Mouse (Mus musculus) left cerebral cortex, postnatal 25 days (tissue): ENCODE measurements at regions not wholly inside any gene's neighbourhood (a gene's known extent, or its start where the extent isn't known, plus 50 kb on each side); places are given as distances from the start of the nearest gene placed in this dataset.
A peak's percentile ranks its signal among the peaks of the same experiment; 100 is the strongest.
"Not testable (repeated sequence)": the region's sequence is repeated elsewhere in the genome, so short reads cannot be mapped to it uniquely, and the experiment has no call there.

Experiments used
- DNase-seq, 2 experiments: peaks; one replicate each; pipeline ENCODE4 v3.0.0; 2022; ENCODE audit warnings: low spot score in 2 of 2, mixed read lengths in 1 of 2
- intact Hi-C: fragments of 180-260 bp; cut with DNase I; formaldehyde crosslinking; loops from one replicate; pipeline ENCODE4 v1.15.1; 2025

DNA sequence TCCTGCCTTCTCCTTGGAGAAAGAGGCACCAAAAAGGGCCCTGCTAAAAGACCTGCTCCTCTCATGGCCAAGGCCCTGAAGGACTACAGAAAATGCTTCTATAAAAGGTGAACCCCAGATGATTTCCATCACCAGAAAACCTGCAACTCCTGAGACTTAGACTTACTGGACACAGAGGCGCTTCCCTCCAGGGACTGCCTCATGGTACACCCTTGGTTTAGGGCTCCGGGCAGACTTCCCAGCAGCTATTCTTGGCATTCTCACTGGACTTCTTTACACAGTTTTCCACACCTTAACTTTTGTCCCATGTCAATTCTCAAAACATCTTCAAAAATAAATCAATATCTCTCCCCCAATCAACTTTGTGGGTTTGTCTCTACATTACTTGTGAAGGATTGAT lies 393.2 kb downstream of the Gpm6a start:
- DNase-seq: peak in 1 of 2 experiments; percentile 6
- intact Hi-C loops: not testable (repeated sequence)

DNA sequence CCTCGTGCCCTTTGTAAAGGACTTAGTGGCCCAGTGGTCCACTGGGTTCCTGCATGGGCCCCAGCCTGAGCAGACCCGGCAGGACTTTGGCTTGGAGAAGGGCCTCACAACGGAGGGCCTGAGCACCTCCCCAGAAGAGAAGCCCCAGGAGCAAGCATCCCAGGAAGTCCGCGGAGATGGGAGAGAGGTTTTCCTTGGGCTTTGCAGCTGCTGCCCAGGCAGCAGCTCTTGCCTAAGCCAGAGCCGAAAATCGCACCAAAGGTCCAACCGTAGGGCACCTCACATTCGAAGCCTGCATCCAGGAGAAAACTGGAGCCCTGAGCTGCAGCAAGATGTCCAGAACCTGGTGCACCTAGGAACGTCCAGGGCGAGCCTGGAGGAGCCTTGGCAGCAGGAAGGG lies 405.2 kb downstream of the Gpm6a start:
- DNase-seq, intact Hi-C loops: not testable (repeated sequence)

DNA sequence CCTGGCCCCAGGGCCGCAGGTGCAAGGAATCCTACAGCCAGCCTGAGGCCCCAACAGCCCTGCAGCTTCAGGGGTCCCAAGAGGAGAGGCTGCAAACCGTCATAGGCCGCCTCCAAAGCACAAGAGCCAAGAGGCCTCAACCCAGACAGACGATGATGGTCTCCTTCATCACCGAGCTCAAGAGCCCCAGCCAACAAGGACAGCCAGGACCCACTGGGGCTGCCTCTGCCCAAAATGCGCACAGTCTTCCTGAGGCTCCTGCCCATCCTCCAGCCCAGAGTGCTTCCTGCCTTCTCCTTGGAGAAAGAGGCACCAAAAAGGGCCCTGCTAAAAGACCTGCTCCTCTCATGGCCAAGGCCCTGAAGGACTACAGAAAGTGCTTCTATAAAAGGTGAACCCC lies 412.8 kb downstream of the Gpm6a start:
- DNase-seq: peak in 1 of 2 experiments; percentile 3
- intact Hi-C loops: not testable (repeated sequence)

DNA sequence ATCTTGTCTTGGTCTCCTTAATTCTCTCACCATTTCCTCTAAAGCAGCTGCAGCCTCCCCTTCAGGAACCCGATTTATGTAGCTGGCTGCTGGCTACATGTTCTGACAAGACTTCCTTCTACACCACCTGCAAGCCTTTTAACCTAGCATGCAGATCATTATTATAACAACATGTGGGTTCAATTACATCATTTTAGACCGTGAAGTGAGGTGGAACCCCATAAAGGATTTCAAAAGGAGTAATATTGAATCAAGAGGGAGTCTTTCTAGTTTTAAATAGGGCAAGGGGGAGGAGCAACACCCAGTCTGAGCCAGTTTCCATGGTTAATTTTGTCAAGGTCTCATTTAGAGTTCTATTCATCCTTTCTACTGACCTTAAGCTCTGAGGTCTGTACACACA lies 442.4 kb downstream of the Gpm6a start:
- intact Hi-C loops: no loop called here
- no peak for DNase-seq

DNA sequence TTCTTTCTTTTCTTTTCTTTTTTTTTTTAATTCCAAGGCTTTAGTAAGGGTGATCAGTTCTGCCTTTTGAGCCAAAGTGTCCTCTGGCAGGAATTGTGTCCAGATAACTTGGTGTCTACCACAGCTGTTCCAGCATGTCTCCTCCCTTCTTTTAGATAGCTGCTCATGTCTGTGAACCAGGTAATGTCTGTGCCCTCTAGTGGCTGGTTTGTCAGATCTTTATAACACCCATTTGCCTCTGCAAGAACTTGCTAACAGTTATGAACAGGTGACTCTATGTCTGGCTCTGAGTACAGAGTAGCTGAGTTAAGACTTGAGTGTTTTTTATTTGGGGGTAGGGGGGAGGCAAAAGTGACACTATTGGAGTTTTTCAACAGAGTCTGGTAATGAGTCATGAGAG lies 443.7 kb downstream of the Gpm6a start:
- no peak for DNase-seq
- intact Hi-C loops: no loop called here

DNA sequence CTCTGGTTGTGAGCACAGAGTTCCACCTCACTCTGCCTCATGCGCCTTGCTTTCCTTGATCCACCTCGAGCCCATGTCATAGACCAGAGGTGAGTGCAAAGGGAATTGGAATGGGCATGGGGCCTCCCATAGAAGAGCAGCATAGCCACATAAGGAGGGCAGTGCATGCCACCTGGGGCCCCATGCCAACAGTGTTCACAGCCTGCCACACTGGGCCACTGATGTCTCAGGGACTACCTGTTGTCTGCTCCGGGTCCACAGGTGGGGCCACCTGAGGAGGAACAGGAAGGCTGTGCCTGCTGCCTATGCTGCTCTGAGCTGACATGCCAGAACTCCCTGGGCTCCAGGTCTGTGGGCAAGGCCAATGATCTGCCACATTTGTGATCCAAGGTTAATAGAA lies 445.8 kb downstream of the Gpm6a start:
- intact Hi-C loops: loop anchor here (5.0 kb wide), 1 partner anchor 72 kb away; no protein-coding TSS in a partner anchor
- DNase-seq: no peak

DNA sequence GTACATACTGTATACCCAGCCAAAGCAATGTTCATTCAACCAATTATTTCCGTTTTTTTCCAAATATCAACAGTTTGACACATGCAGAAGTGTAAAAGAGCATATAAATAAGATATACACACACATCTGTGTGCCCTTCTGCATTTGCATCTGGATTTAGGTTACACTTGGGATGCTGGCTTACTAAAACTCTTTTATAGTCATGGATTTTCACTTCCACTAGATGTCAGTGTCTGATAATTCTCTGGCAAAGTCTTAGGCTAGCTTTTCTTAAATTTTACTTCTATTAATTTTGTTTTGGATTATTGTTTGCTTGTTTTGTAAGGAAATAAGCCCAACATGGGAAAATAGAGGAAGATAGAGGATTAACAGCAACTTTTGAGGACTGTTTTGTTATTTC lies 452.3 kb downstream of the Gpm6a start:
- intact Hi-C loops: loop anchor here (1.0 to 5.0 kb wide), 2 partner anchors 118 to 1080 kb away; no protein-coding TSS in a partner anchor
- DNase-seq: not testable (repeated sequence)
